Mouse (Mus musculus) neural tube, embryonic 15.5 days (tissue): ENCODE results near the gene 2210011C24Rik. TPM values are rescaled to one million over a fixed set of nuclear protein-coding genes. Genes with fewer than 3 reads are reported as not detected.

Experiments used
- ATAC-seq: fragments of 200-750 bp; cut with Nextera tagmentation; 2 replicates; pipeline ENCODE4 v1.8.0; 2017; ENCODE audit warnings: mild to moderate bottlenecking, moderate TSS enrichment, moderate library complexity; ENCODE audit not compliant: low FRiP score
- H3K27ac ChIP-seq: fragments of 300-500 bp; sonication (generic); replicated peaks from 2 replicates; pipeline ENCODE4 v1.5.1; 2015; ENCODE audit warnings: mild to moderate bottlenecking, inconsistent platforms
- H3K27me3 ChIP-seq: fragments of 300-500 bp; sonication (generic); replicated peaks from 2 replicates; pipeline ENCODE4 v1.6.1; 2015; ENCODE audit warnings: inconsistent platforms
- H3K36me3 ChIP-seq: fragments of 300-500 bp; sonication (generic); 2 replicates; pipeline ENCODE4 v1.6.1; 2015; ENCODE audit warnings: inconsistent platforms
- H3K4me1 ChIP-seq: fragments of 300-500 bp; sonication (generic); 2 replicates; pipeline ENCODE4 v1.6.1; 2015; ENCODE audit warnings: inconsistent platforms
- H3K4me2 ChIP-seq: fragments of 300-500 bp; sonication (generic); 2 replicates; pipeline ENCODE4 v1.6.1; 2015; ENCODE audit warnings: inconsistent platforms, mild to moderate bottlenecking, moderate library complexity
- H3K4me3 ChIP-seq: fragments of 300-500 bp; sonication (generic); replicated peaks from 2 replicates; pipeline ENCODE4 v1.5.1; 2015; ENCODE audit warnings: mild to moderate bottlenecking, inconsistent platforms
- H3K9ac ChIP-seq: fragments of 300-500 bp; sonication (generic); replicated peaks from 2 replicates; pipeline ENCODE4 v1.6.1; 2015; ENCODE audit warnings: mild to moderate bottlenecking, inconsistent platforms
- H3K9me3 ChIP-seq: fragments of 300-500 bp; sonication (generic); replicated peaks from 2 replicates; pipeline ENCODE4 v1.6.1; 2016; ENCODE audit warnings: inconsistent platforms
- WGBS: fragments of 180-500 bp; shearing (Covaris S2); methylation state at CpG from one replicate; pipeline ENCODE4 v1.1.7; 2015; ENCODE audit warnings: mixed read lengths; 5-methylcytosine and 5-hydroxymethylcytosine counted together
- polyA plus RNA-seq: library from polyadenylated mRNA; unstranded; fragments of >200 nt; fragmentation: Nextera tagmentation; extraction: Ambion mirVana; gene quantifications from 2 replicates; pipeline ENCODE4 v1.2.1, GENCODE M21; 2015

The 2210011C24Rik gene
- polyA plus RNA-seq, 1 experiment from 2014 or later: 0.69 TPM

DNA sequence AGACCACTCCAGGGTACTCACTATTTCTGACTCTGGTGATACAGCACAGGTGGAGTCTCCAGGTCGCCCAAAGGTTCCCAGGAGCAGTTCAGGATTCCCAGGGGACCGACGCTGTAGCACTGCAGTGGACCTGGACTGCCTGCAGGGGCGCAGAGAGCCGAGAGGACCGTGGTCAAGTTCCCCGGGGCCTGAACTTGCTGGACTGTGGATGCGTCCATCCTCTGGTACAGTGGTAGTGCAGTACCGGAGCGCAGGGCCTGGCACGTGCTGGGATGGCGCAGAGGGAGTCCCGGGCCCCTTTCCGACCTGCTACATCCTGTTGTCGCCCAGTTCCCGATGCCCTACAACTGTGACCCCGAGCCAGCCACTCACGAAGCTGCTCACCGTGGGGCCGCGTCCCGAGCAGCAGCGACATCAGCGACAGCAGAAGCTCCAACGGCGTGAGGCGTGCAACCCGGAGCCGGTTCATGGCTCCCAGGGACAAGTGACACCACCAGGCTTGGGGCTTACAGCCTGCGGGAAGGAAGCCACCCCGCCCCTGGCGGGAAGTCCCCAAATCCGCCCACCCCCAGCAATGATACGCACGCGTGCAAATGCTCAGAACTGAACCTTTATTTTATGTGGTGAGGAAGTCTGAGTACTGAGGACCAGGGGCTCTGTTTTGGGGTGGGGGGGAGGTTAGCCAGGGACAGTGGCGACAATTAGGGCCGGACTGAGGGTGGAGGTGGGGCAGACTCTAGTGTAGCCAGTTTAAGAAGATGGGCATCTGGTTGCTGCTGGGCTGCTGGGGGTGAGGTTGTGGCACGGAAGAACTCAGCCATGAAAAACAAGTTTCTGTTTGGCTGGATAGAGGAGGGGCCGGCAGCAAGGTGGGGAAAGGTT, 30.3 kb upstream of the 2210011C24Rik start, which contains the start of gene Il27ra:
TSS of gene Il27ra (minus strand) at position 524 of the 882 bp plus-strand sequence.
- Histone ChIP-seq H3K4me3 (peak within 1 kb of the TSS; percentile 31), H3K36me3 (no peaks in the 10 kb centered on the region), H3K4me2 (peak within 1 kb of the TSS; percentile 66), H3K27ac (no peak within 1 kb of the TSS), H3K9ac (peak within 1 kb of the TSS; percentile 31; the same call in 1 of the 2 replicates), H3K27me3 (peaks cover 62% of the 10 kb centered on the region), H3K4me1 (peaks cover 20% of the 10 kb centered on the region), H3K9me3 (no peaks in the 10 kb centered on the region)
- ATAC-seq: peak; percentile 64
- 4% methylated on average over 40 of the region's 40 CpGs for WGBS

DNA sequence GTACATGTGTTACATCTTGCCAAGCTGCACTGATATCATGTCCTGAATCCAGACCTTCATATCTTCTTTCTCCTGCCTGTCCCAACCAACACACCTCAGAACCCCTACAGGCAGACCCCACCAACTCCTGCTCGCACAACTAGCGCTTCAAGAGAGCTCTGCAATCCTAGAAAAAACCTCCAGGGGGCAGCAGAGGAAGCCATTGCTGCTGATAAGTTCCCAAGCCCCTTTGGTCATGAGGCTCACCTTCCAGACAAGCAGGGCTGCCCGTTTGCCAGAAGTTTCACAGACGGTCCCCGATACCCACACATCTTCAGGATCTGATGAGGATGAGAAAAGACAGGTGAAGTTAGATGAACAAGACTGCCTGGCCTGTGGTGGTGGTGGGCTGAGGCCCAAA, 27.1 kb upstream of the 2210011C24Rik start:
- Histone ChIP-seq H3K27me3 (peaks cover 53% of the 10 kb centered on the region), H3K4me2 (no peak overlapping the region), H3K9ac (no peak overlapping the region), H3K27ac (no peak overlapping the region), H3K9me3 (no peaks in the 10 kb centered on the region), H3K4me1 (peaks cover 12% of the 10 kb centered on the region), H3K36me3 (no peaks in the 10 kb centered on the region), H3K4me3 (no peak overlapping the region)
- 13% methylated on average over 5 of the region's 5 CpGs for WGBS
- ATAC-seq: peak; percentile 46; the same call in 1 of the 2 replicates

DNA sequence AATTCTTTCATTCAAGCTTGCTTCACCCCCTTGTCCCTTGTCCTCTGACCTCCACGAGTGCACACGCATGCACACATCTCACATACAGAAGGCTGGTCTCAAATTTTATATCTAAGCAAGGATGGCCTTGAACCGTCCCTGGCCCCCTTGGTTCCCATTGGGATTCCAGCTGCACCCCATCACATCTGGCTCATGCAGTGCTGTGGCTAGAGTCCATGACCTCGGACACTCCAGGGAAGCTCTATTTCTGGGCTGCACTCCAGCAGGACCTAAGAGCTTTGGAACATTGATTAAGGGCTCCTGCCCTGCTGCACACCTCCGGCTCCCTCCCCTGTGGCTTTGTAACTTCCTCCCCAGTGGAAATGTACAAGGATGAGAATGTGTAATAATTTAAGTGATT, 26.0 kb upstream of the 2210011C24Rik start:
- Histone ChIP-seq H3K27me3 (peaks cover 43% of the 10 kb centered on the region), H3K9ac (no peak overlapping the region), H3K4me2 (no peak overlapping the region), H3K4me1 (peaks cover 12% of the 10 kb centered on the region), H3K36me3 (no peaks in the 10 kb centered on the region), H3K9me3 (no peaks in the 10 kb centered on the region), H3K4me3 (no peak overlapping the region), H3K27ac (no peak overlapping the region)
- WGBS: 78% methylated on average over 5 of the region's 5 CpGs
- ATAC-seq: no peak

DNA sequence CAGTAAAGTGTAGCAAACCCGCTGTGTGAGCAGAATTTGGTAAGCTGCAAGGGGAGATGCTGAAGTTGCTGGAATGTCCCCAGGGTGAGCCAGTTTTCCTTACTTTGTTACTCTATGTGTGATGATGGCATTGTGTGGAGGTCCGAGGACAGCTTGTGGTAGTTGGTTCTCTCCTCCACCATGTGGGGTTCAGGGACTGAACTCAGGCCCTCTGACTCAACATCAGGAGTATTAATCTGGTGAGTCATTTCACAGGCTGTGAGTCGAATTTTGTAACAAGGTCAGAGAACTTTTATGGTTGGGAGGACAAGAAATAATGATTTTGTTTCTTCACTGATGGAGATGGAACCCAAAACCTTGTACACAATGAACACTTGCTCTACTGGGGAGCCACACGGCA, 20.8 kb upstream of the 2210011C24Rik start:
- H3K4me2 ChIP-seq: no peak overlapping the region
- no peaks in the 10 kb centered on the region for H3K36me3 ChIP-seq
- no peak overlapping the region for H3K4me3 ChIP-seq
- no peak for ATAC-seq
- H3K9ac ChIP-seq: no peak overlapping the region
- no peak overlapping the region for H3K27ac ChIP-seq
- 78% methylated on average over 4 of the region's 4 CpGs for WGBS
- peaks cover 19% of the 10 kb centered on the region for H3K27me3 ChIP-seq
- H3K4me1 ChIP-seq: no peaks in the 10 kb centered on the region
- no peaks in the 10 kb centered on the region for H3K9me3 ChIP-seq

DNA sequence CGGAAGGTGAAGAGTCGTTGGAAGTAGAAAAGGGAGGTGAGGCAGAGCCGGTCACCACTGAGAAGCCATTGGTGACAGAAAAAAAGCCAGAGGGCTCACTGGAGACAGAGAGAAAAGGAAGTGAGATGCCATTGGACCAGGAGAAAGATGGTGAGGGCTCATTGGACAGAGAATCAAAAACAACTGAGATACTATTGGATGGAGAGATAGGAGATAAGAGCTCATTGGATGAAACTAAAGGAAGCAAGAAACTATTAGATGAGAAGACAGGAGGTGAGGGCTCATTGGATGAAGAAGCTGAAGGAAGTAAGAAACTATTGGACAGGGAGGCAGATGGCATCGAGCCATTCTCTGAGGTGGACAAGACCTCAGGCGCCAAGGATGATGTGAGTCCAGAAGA, 17.3 kb upstream of the 2210011C24Rik start:
- Histone ChIP-seq H3K9ac (no peak overlapping the region), H3K4me2 (no peak overlapping the region), H3K4me3 (no peak overlapping the region), H3K36me3 (no peaks in the 10 kb centered on the region), H3K9me3 (no peaks in the 10 kb centered on the region), H3K4me1 (peaks cover 14% of the 10 kb centered on the region), H3K27me3 (peaks cover 24% of the 10 kb centered on the region), H3K27ac (no peak overlapping the region)
- 88% methylated on average over 5 of the region's 5 CpGs for WGBS
- no peak for ATAC-seq

DNA sequence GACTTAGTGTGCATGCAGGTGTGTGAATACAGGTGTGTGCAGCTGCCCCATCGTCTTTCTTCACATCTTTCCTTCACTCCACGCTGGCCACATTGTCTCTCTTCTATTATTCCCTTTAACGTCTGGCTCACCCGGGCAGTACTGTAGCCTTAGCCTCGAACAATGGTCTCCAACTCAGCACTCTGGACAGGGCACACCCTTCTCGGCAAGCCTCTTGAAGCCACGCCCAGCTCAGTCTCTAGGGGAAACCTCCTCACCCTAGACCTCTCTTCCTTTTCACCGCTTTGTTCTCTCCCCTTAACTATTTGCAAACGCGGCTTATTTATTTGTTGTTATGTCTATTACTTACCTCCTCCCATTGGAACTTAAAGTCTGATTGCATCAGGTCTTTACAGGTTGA, 15.5 kb upstream of the 2210011C24Rik start:
- no peak overlapping the region for H3K27ac ChIP-seq
- peaks cover 14% of the 10 kb centered on the region for H3K4me1 ChIP-seq
- H3K36me3 ChIP-seq: no peaks in the 10 kb centered on the region
- peaks cover 26% of the 10 kb centered on the region for H3K27me3 ChIP-seq
- no peak overlapping the region for H3K4me2 ChIP-seq
- 7% methylated on average over 10 of the region's 10 CpGs for WGBS
- H3K4me3 ChIP-seq: no peak overlapping the region
- H3K9me3 ChIP-seq: no peaks in the 10 kb centered on the region
- no peak overlapping the region for H3K9ac ChIP-seq
- ATAC-seq: no peak

DNA sequence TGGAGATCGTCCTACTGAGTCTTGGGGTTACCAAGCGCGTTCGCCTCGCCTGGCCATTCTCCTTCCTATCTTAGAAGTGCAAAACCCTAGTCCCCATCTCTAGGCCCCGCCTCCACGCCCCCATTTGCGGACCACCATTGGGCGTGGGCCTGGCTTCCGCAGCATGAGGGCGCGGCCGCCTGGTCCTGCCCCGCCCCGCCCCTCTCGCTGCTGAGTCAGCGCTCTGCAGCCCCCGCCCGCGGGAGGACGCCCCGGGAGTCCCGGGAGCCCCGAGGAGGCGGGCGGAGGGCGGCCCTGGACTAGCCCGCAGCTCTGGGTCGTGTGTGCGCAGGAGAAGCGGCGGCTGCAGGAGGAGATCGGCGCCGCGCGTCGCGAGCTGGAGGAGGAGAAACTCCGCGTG, 13.9 kb upstream of the 2210011C24Rik start:
- 1% methylated on average over 41 of the region's 41 CpGs for WGBS
- peak overlapping the region; percentile 53 for H3K4me3 ChIP-seq
- H3K9me3 ChIP-seq: no peaks in the 10 kb centered on the region
- no peaks in the 10 kb centered on the region for H3K36me3 ChIP-seq
- no peak overlapping the region for H3K27ac ChIP-seq
- peak overlapping the region; percentile 93 for H3K4me2 ChIP-seq
- peaks cover 39% of the 10 kb centered on the region for H3K27me3 ChIP-seq
- H3K9ac ChIP-seq: peak overlapping the region; percentile 62
- H3K4me1 ChIP-seq: peaks cover 18% of the 10 kb centered on the region
- ATAC-seq: peak; percentile 77

DNA sequence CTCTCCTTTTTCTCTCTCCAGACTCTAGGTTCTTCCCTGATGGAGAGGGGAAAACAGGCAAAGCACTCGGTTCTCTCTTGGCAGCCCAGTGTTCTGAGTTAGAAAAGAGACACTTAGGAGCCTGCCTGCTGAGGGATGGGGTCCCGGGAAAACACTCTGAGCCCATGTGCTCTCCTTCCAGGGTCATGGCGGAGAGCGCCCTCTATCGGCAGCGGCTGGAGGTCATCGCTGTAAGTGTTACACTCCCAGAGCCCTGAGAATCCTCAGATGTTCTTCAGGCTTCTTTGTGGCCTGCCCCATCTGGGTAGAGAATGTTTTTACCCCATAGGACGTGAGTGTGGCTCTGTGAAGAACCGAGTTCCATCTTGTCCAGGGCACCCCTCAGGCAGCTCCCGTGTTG, 12.2 kb upstream of the 2210011C24Rik start:
- 12% methylated on average over 10 of the region's 10 CpGs for WGBS

DNA sequence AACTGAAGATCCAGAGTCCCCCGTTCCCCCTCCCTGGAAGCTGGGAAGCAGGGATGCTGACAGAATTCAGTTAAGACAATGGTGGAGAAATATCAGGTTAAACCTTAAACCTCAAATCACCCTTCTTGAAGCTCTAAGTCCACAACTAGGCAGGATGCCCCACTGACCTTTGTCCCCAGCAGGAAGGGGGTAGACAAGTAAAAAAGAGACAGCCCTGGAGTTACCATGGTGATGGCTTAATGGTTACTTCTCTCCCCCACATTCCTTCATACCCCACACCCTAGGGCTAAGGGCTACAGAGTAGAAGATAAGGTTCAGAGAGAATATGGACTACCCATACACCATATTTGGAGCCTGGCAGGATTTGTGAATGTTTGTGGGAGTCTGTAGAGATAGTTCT, 11.7 kb upstream of the 2210011C24Rik start:
- peaks cover 19% of the 10 kb centered on the region for H3K4me1 ChIP-seq
- no peak overlapping the region for H3K27ac ChIP-seq
- ATAC-seq: no peak
- H3K9ac ChIP-seq: no peak overlapping the region
- H3K27me3 ChIP-seq: peaks cover 44% of the 10 kb centered on the region
- H3K9me3 ChIP-seq: no peaks in the 10 kb centered on the region
- no peaks in the 10 kb centered on the region for H3K36me3 ChIP-seq
- H3K4me2 ChIP-seq: no peak overlapping the region
- WGBS: 61% methylated on average over 1 of the region's 1 CpGs
- H3K4me3 ChIP-seq: no peak overlapping the region

More for the DNA sequence above, 12.2 kb upstream of the 2210011C24Rik start:
- Histone ChIP-seq H3K9me3 (no peaks in the 10 kb centered on the region), H3K27me3 (peaks cover 44% of the 10 kb centered on the region), H3K4me1 (peaks cover 19% of the 10 kb centered on the region), H3K9ac (no peak overlapping the region), H3K4me2 (no peak overlapping the region), H3K27ac (no peak overlapping the region), H3K36me3 (no peaks in the 10 kb centered on the region), H3K4me3 (no peak overlapping the region)
- no peak for ATAC-seq

DNA sequence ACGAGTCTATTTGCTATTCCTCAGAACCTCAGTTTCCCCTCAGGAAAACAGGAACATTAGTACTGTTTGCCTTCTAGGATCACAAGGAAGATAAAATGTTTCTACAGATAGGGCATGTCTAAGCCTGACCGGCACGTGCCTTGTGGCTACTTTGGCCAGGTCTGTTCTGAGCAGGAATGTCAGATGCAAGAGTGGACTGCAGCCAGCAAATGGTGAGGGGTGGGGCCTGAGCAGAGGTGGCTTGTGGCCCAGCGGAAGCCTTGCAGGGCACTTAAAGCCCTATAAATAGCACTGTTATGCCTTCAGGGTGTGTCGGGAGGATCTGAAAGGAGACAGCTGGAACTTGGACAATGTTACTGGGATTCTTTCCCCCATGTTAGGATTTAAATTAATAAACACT, 11.1 kb upstream of the 2210011C24Rik start:
- Histone ChIP-seq H3K27me3 (peaks cover 39% of the 10 kb centered on the region), H3K27ac (no peak overlapping the region), H3K4me3 (no peak overlapping the region), H3K9ac (no peak overlapping the region), H3K9me3 (no peaks in the 10 kb centered on the region), H3K4me2 (no peak overlapping the region), H3K36me3 (no peaks in the 10 kb centered on the region), H3K4me1 (peaks cover 19% of the 10 kb centered on the region)
- WGBS: 42% methylated on average over 5 of the region's 5 CpGs
- no peak for ATAC-seq

DNA sequence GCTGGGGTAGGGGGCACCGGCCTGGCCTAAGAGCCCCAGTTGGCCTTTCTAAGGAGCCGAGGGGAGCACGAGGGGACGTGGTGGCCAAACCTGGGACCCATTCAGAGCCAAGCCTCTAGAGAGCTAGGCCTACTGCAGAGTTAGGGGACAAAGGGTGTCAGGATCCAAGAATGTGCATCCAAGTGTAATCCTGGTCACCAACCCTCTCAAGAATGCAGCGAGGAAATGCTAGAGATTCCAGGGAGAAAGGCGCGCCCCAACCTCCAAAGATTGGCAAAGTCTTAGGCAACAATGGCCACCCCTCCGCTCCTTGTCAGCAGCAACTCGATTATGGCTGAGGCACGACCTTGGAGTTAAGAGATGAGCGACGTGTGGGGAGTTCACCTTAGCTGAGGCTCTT, 9.6 kb upstream of the 2210011C24Rik start:
- ATAC-seq: no peak
- Histone ChIP-seq H3K36me3 (no peaks in the 10 kb centered on the region), H3K4me3 (no peak overlapping the region), H3K4me1 (peaks cover 14% of the 10 kb centered on the region), H3K9me3 (no peaks in the 10 kb centered on the region), H3K4me2 (no peak overlapping the region), H3K27ac (no peak overlapping the region), H3K27me3 (peaks cover 25% of the 10 kb centered on the region), H3K9ac (no peak overlapping the region)
- 54% methylated on average over 12 of the region's 12 CpGs for WGBS

DNA sequence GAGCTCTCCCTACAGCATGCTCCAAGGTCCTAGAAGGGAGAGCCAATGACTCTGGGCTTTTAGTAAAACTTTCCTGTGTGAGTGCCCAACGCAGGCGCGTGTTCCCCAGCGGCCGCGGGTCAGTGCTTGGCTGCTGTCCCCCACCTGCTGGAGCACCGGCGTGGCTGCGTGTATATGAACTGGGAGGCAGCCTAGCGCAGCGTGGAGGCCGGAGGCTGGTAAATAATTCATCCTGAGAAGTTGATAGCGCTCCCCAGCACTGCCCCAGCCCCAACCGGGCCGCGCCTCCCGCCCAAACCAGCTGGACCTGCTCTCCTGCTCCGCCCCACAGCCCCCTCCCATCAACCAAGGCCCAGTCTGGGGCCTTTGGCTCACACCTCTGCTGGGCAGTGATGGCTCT, 9.1 kb upstream of the 2210011C24Rik start, which contains the start of gene Palm3:
TSS of gene Palm3 (plus strand) at position 376 of the 400 bp plus-strand sequence.
- Histone ChIP-seq H3K36me3 (no peaks in the 10 kb centered on the region), H3K9ac (no peak within 1 kb of the TSS), H3K4me2 (no peak within 1 kb of the TSS), H3K4me1 (peaks cover 10% of the 10 kb centered on the region), H3K27ac (no peak within 1 kb of the TSS), H3K4me3 (no peak within 1 kb of the TSS), H3K27me3 (peaks cover 21% of the 10 kb centered on the region), H3K9me3 (no peaks in the 10 kb centered on the region)
- 7% methylated on average over 18 of the region's 18 CpGs for WGBS
- ATAC-seq: no peak
